Mouse (Mus musculus): ENCODE measurements around the gene Gm10471. TPM values are rescaled to one million over a fixed set of nuclear protein-coding genes. Genes with fewer than 3 reads are reported as not detected.
"Not testable (repeated sequence)": the region's sequence is repeated elsewhere in the genome, so short reads cannot be mapped to it uniquely, and the experiment has no call there.

The Gm10471 gene
- polyA plus RNA-seq (2015; fragmentation: Nextera tagmentation; extraction: Ambion mirVana) = 0.14 TPM in 1 of 2 replicates, not detected in the other

- H3K9me3 ChIP-seq (replicated peaks); H3K27ac ChIP-seq (replicated peaks); ATAC-seq (ENCODE audit: low FRiP score); H3K36me3 ChIP-seq; H3K27me3 ChIP-seq (replicated peaks); H3K4me3 ChIP-seq (replicated peaks); H3K9ac ChIP-seq (replicated peaks); H3K4me1 ChIP-seq; H3K4me2 ChIP-seq: not testable (repeated sequence)
- 69% methylated on average over 1 of the region's 1 CpGs for WGBS
Measured at GRCm38 (mm10) chr5:26089191-26089590, at the start of gene Gm10471. Gene Gm10471, minus strand, starts transcription at chr5:26089291.

GRCm38 (mm10) chr5:26121321-26121720 is 32.2 kb upstream of the Gm10471 start, which contains the start of gene Gm10220:
Gene Gm10220, minus strand, starts transcription at chr5:26121421.
- not testable (repeated sequence) for H3K4me2 ChIP-seq; H3K9me3 ChIP-seq (replicated peaks); H3K27ac ChIP-seq (replicated peaks); H3K4me1 ChIP-seq; H3K27me3 ChIP-seq (replicated peaks); H3K36me3 ChIP-seq; H3K9ac ChIP-seq (replicated peaks); H3K4me3 ChIP-seq (replicated peaks); ATAC-seq (ENCODE audit: low FRiP score)
- no CpG with 5 or more reads among the region's 3 CpGs for WGBS

- not testable (repeated sequence) for H3K4me1 ChIP-seq; H3K9me3 ChIP-seq (replicated peaks); H3K9ac ChIP-seq (replicated peaks); H3K27me3 ChIP-seq (replicated peaks); H3K27ac ChIP-seq (replicated peaks); H3K4me2 ChIP-seq; ATAC-seq (ENCODE audit: low FRiP score); H3K36me3 ChIP-seq; H3K4me3 ChIP-seq (replicated peaks)
- no CpG with 5 or more reads among the region's 3 CpGs for WGBS
Measured at GRCm38 (mm10) chr5:26105262-26105661, 16.2 kb upstream of the Gm10471 start, which contains the start of gene 5031410I06Rik. Gene 5031410I06Rik, minus strand, starts transcription at chr5:26105362.

- not testable (repeated sequence) for H3K9me3 ChIP-seq (replicated peaks)
Measured at GRCm38 (mm10) chr5:26079023-26079422, 10.1 kb downstream of the Gm10471 start.

GRCm38 (mm10) chr5:26070716-26071115 is 18.4 kb downstream of the Gm10471 start:
- Histone ChIP-seq H3K9ac (replicated peaks) (no peak overlapping the region), H3K4me3 (replicated peaks) (no peak overlapping the region), H3K4me2 (no peak overlapping the region), H3K4me1 (no peaks in the 10 kb centered on the region), H3K27ac (replicated peaks) (no peak overlapping the region), H3K27me3 (replicated peaks) (no peaks in the 10 kb centered on the region), H3K36me3 (no peaks in the 10 kb centered on the region), H3K9me3 (replicated peaks) (0 out of 2 replicates have a peak, but pooled peaks cover 6% of the 10 kb centered on the region)
- 91% methylated on average over 24 of the region's 24 CpGs for WGBS
- no peak for ATAC-seq (ENCODE audit: low FRiP score)

More at GRCm38 (mm10) chr5:26079023-26079422, 10.1 kb downstream of the Gm10471 start:
- H3K36me3 ChIP-seq; ATAC-seq (ENCODE audit: low FRiP score); H3K4me3 ChIP-seq (replicated peaks); H3K4me1 ChIP-seq; H3K4me2 ChIP-seq; H3K27ac ChIP-seq (replicated peaks); H3K9ac ChIP-seq (replicated peaks); H3K27me3 ChIP-seq (replicated peaks): not testable (repeated sequence)

- H3K27me3 ChIP-seq (replicated peaks); ATAC-seq (ENCODE audit: low FRiP score); H3K9me3 ChIP-seq (replicated peaks); H3K4me2 ChIP-seq; H3K4me1 ChIP-seq; H3K36me3 ChIP-seq; H3K27ac ChIP-seq (replicated peaks); H3K4me3 ChIP-seq (replicated peaks); H3K9ac ChIP-seq (replicated peaks): not testable (repeated sequence)
- WGBS = no CpG with 5 or more reads among the region's 2 CpGs
Measured at GRCm38 (mm10) chr5:26058481-26058880, 30.6 kb downstream of the Gm10471 start, which contains the start of gene Gm7347. Gene Gm7347, minus strand, starts transcription at chr5:26058581.

GRCm38 (mm10) chr5:26039458-26039857 is 49.6 kb downstream of the Gm10471 start, which contains the start of gene Speer4a:
Gene Speer4a, minus strand, starts transcription at chr5:26039558.
- H3K27ac ChIP-seq (replicated peaks); ATAC-seq (ENCODE audit: low FRiP score); H3K4me1 ChIP-seq; H3K4me2 ChIP-seq; H3K4me3 ChIP-seq (replicated peaks); H3K36me3 ChIP-seq; H3K9ac ChIP-seq (replicated peaks); H3K9me3 ChIP-seq (replicated peaks); H3K27me3 ChIP-seq (replicated peaks): not testable (repeated sequence)
- 78% methylated on average over 2 of the region's 2 CpGs for WGBS

Other genes with a start within 250 kb of the Gm10471 start
- 0.10 and 0.17 TPM in 2 replicates for gene Gm21663, start 146.9 kb downstream of the Gm10471 start, polyA plus RNA-seq (2015; fragmentation: Nextera tagmentation; extraction: Ambion mirVana)
- gene Gm21671, start 134.9 kb downstream of the Gm10471 start, polyA plus RNA-seq (2015; fragmentation: Nextera tagmentation; extraction: Ambion mirVana) = 0.23 TPM in 1 of 2 replicates, not detected in the other
- 0.26 and 0.42 TPM in 2 replicates for gene Gm21680, start 116.6 kb downstream of the Gm10471 start, polyA plus RNA-seq (2015; fragmentation: Nextera tagmentation; extraction: Ambion mirVana)
- gene Gm21698, start 100.6 kb downstream of the Gm10471 start, polyA plus RNA-seq (2015; fragmentation: Nextera tagmentation; extraction: Ambion mirVana) = 0.08 and 0.22 TPM in 2 replicates
- 0.40 and 0.57 TPM in 2 replicates for gene Gm1979, start 84.5 kb downstream of the Gm10471 start, polyA plus RNA-seq (2015; fragmentation: Nextera tagmentation; extraction: Ambion mirVana)
- gene Gm5862, start 66.4 kb downstream of the Gm10471 start, polyA plus RNA-seq (2015; fragmentation: Nextera tagmentation; extraction: Ambion mirVana) = 0.13 and 0.18 TPM in 2 replicates
- 0.22 and 0.27 TPM in 2 replicates for gene Speer4a, start 49.7 kb downstream of the Gm10471 start, polyA plus RNA-seq (2015; fragmentation: Nextera tagmentation; extraction: Ambion mirVana)
- gene Gm7347, start 30.7 kb downstream of the Gm10471 start, polyA plus RNA-seq (2015; fragmentation: Nextera tagmentation; extraction: Ambion mirVana) = 0.22 and 0.26 TPM in 2 replicates
- gene 5031410I06Rik, start 16.1 kb upstream of the Gm10471 start, polyA plus RNA-seq (2015; fragmentation: Nextera tagmentation; extraction: Ambion mirVana) = 0.24 and 0.28 TPM in 2 replicates
- gene Gm10220, start 32.1 kb upstream of the Gm10471 start, polyA plus RNA-seq (2015; fragmentation: Nextera tagmentation; extraction: Ambion mirVana) = 0.18 and 0.19 TPM in 2 replicates
- 0.46 and 0.51 TPM in 2 replicates for gene Gm7361, start 168.4 kb upstream of the Gm10471 start, polyA plus RNA-seq (2015; fragmentation: Nextera tagmentation; extraction: Ambion mirVana)